Mouse (Mus musculus): ENCODE results near the gene Ccser2. TPM values are rescaled to one million over a fixed set of nuclear protein-coding genes. Genes with fewer than 3 reads are reported as not detected.

Gene Ccser2
- polyA plus RNA-seq, 1 experiment from 2014 or later: 43.3 TPM

GRCm38 (mm10) chr14:36969861-36970420 is 1.4 kb upstream of the Ccser2 start:
- WGBS: 82% methylated on average over 3 of the region's 3 CpGs
- Histone ChIP-seq H3K9ac (ENCODE audit: low read depth, low read length) (no peak overlapping the region), H3K4me1 (replicated peaks; ENCODE audit: insufficient read depth, low read length) (0 out of 2 replicates have a peak, but pooled peaks cover 5% of the 10 kb centered on the region), H3K9me3 (replicated peaks; ENCODE audit: low read length) (no peaks in the 10 kb centered on the region), H3K4me2 (ENCODE audit: low read length) (no peak overlapping the region), H3K36me3 (ENCODE audit: insufficient read depth, low read length) (no peaks in the 10 kb centered on the region), H3K27ac (no peak overlapping the region), H3K4me3 (replicated peaks; ENCODE audit: low read depth, low read length) (no peak overlapping the region), H3K27me3 (ENCODE audit: insufficient read depth, low read length) (no peaks in the 10 kb centered on the region)
- TF ChIP-seq CTCF (IDR thresholded peaks at IDR 0.05; ENCODE audit: low read depth): no peak
- DNase-seq (ENCODE audit: low spot score): no peak
- ATAC-seq (replicated peaks; ENCODE audit: low FRiP score, low read depth): no peak

GRCm38 (mm10) chr14:36968076-36968627 is 425 bp downstream of the Ccser2 start:
- H3K4me1 ChIP-seq (replicated peaks; ENCODE audit: insufficient read depth, low read length): 0 out of 2 replicates have a peak, but pooled peaks cover 5% of the 10 kb centered on the region
- H3K9ac ChIP-seq (ENCODE audit: low read depth, low read length): peak overlapping the region; percentile 74
- H3K27ac ChIP-seq: peak overlapping the region; percentile 87
- WGBS: under 1% methylated on average over 43 of the region's 49 CpGs
- no peaks in the 10 kb centered on the region for H3K36me3 ChIP-seq (ENCODE audit: insufficient read depth, low read length)
- H3K27me3 ChIP-seq (ENCODE audit: insufficient read depth, low read length): no peaks in the 10 kb centered on the region
- H3K4me3 ChIP-seq (replicated peaks; ENCODE audit: low read depth, low read length): peak overlapping the region; percentile 68
- DNase-seq (ENCODE audit: low spot score) (peak; percentile 37), ATAC-seq (replicated peaks; ENCODE audit: low FRiP score, low read depth) (peak; percentile 75)
- H3K4me2 ChIP-seq (ENCODE audit: low read length): peak overlapping the region; percentile 58
- no peaks in the 10 kb centered on the region for H3K9me3 ChIP-seq (replicated peaks; ENCODE audit: low read length)
- TF ChIP-seq CTCF (IDR thresholded peaks at IDR 0.05; ENCODE audit: low read depth): no peak

GRCm38 (mm10) chr14:36965421-36965820 is 3.2 kb downstream of the Ccser2 start:
- ATAC-seq (replicated peaks; ENCODE audit: low FRiP score, low read depth) (no peak), DNase-seq (ENCODE audit: low spot score) (peak; percentile 37)
- Histone ChIP-seq H3K4me2 (ENCODE audit: low read length) (no peak overlapping the region), H3K36me3 (ENCODE audit: insufficient read depth, low read length) (no peaks in the 10 kb centered on the region), H3K27ac (no peak overlapping the region), H3K9me3 (replicated peaks; ENCODE audit: low read length) (no peaks in the 10 kb centered on the region), H3K4me1 (replicated peaks; ENCODE audit: insufficient read depth, low read length) (0 out of 2 replicates have a peak, but pooled peaks cover 5% of the 10 kb centered on the region), H3K9ac (ENCODE audit: low read depth, low read length) (no peak overlapping the region), H3K27me3 (ENCODE audit: insufficient read depth, low read length) (no peaks in the 10 kb centered on the region), H3K4me3 (replicated peaks; ENCODE audit: low read depth, low read length) (no peak overlapping the region)
- WGBS: 23% methylated on average over 3 of the region's 3 CpGs
- TF ChIP-seq CTCF (IDR thresholded peaks at IDR 0.05; ENCODE audit: low read depth): no peak

GRCm38 (mm10) chr14:36962477-36962876 is 6.1 kb downstream of the Ccser2 start:
- H3K4me2 ChIP-seq (ENCODE audit: low read length): no peak overlapping the region
- H3K9ac ChIP-seq (ENCODE audit: low read depth, low read length): no peak overlapping the region
- no peak overlapping the region for H3K27ac ChIP-seq
- H3K4me3 ChIP-seq (replicated peaks; ENCODE audit: low read depth, low read length): no peak overlapping the region
- DNase-seq (ENCODE audit: low spot score) (no peak), ATAC-seq (replicated peaks; ENCODE audit: low FRiP score, low read depth) (no peak)
- no peak for TF ChIP-seq CTCF (IDR thresholded peaks at IDR 0.05; ENCODE audit: low read depth)
- no peaks in the 10 kb centered on the region for H3K9me3 ChIP-seq (replicated peaks; ENCODE audit: low read length)
- WGBS: 94% methylated on average over 2 of the region's 2 CpGs
- 0 out of 2 replicates have a peak, but pooled peaks cover under 1% of the 10 kb centered on the region for H3K4me1 ChIP-seq (replicated peaks; ENCODE audit: insufficient read depth, low read length)
- no peaks in the 10 kb centered on the region for H3K27me3 ChIP-seq (ENCODE audit: insufficient read depth, low read length)
- no peaks in the 10 kb centered on the region for H3K36me3 ChIP-seq (ENCODE audit: insufficient read depth, low read length)

GRCm38 (mm10) chr14:36957719-36958118 is 10.9 kb downstream of the Ccser2 start:
- Histone ChIP-seq H3K36me3 (ENCODE audit: insufficient read depth, low read length) (no peaks in the 10 kb centered on the region), H3K4me2 (ENCODE audit: low read length) (no peak overlapping the region), H3K9ac (ENCODE audit: low read depth, low read length) (no peak overlapping the region), H3K9me3 (replicated peaks; ENCODE audit: low read length) (no peaks in the 10 kb centered on the region), H3K4me3 (replicated peaks; ENCODE audit: low read depth, low read length) (no peak overlapping the region), H3K27ac (no peak overlapping the region), H3K27me3 (ENCODE audit: insufficient read depth, low read length) (no peaks in the 10 kb centered on the region), H3K4me1 (replicated peaks; ENCODE audit: insufficient read depth, low read length) (no peaks in the 10 kb centered on the region)
- DNase-seq (ENCODE audit: low spot score): no peak
- WGBS: 95% methylated on average over 6 of the region's 6 CpGs
- TF ChIP-seq CTCF (IDR thresholded peaks at IDR 0.05; ENCODE audit: low read depth): no peak
- ATAC-seq (replicated peaks; ENCODE audit: low FRiP score, low read depth): no peak

GRCm38 (mm10) chr14:36957261-36957660 is 11.3 kb downstream of the Ccser2 start:
- Histone ChIP-seq H3K4me3 (replicated peaks; ENCODE audit: low read depth, low read length) (no peak overlapping the region), H3K9ac (ENCODE audit: low read depth, low read length) (no peak overlapping the region), H3K9me3 (replicated peaks; ENCODE audit: low read length) (no peaks in the 10 kb centered on the region), H3K27ac (no peak overlapping the region), H3K36me3 (ENCODE audit: insufficient read depth, low read length) (no peaks in the 10 kb centered on the region), H3K4me2 (ENCODE audit: low read length) (no peak overlapping the region), H3K4me1 (replicated peaks; ENCODE audit: insufficient read depth, low read length) (no peaks in the 10 kb centered on the region), H3K27me3 (ENCODE audit: insufficient read depth, low read length) (no peaks in the 10 kb centered on the region)
- no peak for DNase-seq (ENCODE audit: low spot score)
- TF ChIP-seq CTCF (IDR thresholded peaks at IDR 0.05; ENCODE audit: low read depth): no peak
- no peak for ATAC-seq (replicated peaks; ENCODE audit: low FRiP score, low read depth)
- WGBS: 69% methylated on average over 6 of the region's 6 CpGs

Measured in kidney, postnatal 0 days (tissue).